Mouse (Mus musculus) embryonic facial prominence, embryonic 13.5 days (tissue): ENCODE data around the gene Med13. TPM values are rescaled to one million over a fixed set of nuclear protein-coding genes. Genes with fewer than 3 reads are reported as not detected.

ENCODE experiments used
- ATAC-seq: fragments of 200-750 bp; cut with Nextera tagmentation; 2 replicates; pipeline ENCODE4 v1.8.0; 2017; ENCODE audit warnings: low read depth; ENCODE audit not compliant: insufficient number of reproducible peaks, insufficient read depth, low FRiP score, low TSS enrichment
- H3K27ac ChIP-seq: fragments of 300-500 bp; sonication (generic); 2 replicates; pipeline ENCODE4 v1.5.1; 2015; ENCODE audit warnings: moderate library complexity, mild to moderate bottlenecking, inconsistent platforms
- H3K27me3 ChIP-seq: fragments of 300-500 bp; sonication (generic); 2 replicates; pipeline ENCODE4 v1.6.1; 2015; ENCODE audit warnings: mild to moderate bottlenecking, inconsistent platforms
- H3K36me3 ChIP-seq: fragments of 300-500 bp; sonication (generic); 2 replicates; pipeline ENCODE4 v1.6.1; 2015; ENCODE audit warnings: mild to moderate bottlenecking, inconsistent platforms
- H3K4me1 ChIP-seq: fragments of 300-500 bp; sonication (generic); 2 replicates; pipeline ENCODE4 v1.6.1; 2015; ENCODE audit warnings: inconsistent platforms
- H3K4me2 ChIP-seq: fragments of 300-500 bp; sonication (generic); 2 replicates; pipeline ENCODE4 v1.6.1; 2015; ENCODE audit warnings: moderate library complexity, mild to moderate bottlenecking, inconsistent platforms
- H3K4me3 ChIP-seq: fragments of 300-500 bp; sonication (generic); 2 replicates; pipeline ENCODE4 v1.5.1; 2015; ENCODE audit warnings: mild to moderate bottlenecking, inconsistent platforms
- H3K9ac ChIP-seq: fragments of 300-500 bp; sonication (generic); 2 replicates; pipeline ENCODE4 v1.6.1; 2015; ENCODE audit warnings: mild to moderate bottlenecking, inconsistent platforms
- H3K9me3 ChIP-seq: fragments of 300-500 bp; sonication (generic); 2 replicates; pipeline ENCODE4 v1.6.1; 2016; ENCODE audit warnings: inconsistent platforms
- WGBS: fragments of 180-500 bp; shearing (Covaris S2); methylation state at CpG from one replicate; pipeline ENCODE4 v1.1.7; 2015; ENCODE audit warnings: mixed read lengths; 5-methylcytosine and 5-hydroxymethylcytosine counted together
- polyA plus RNA-seq: library from polyadenylated mRNA; unstranded; fragments of >200 nt; fragmentation: Nextera tagmentation; extraction: Ambion mirVana; gene quantifications from 2 replicates; pipeline ENCODE4 v1.2.1, GENCODE M21; 2015

The Med13 gene
- polyA plus RNA-seq, 1 experiment from 2014 or later: 11.6 TPM

DNA sequence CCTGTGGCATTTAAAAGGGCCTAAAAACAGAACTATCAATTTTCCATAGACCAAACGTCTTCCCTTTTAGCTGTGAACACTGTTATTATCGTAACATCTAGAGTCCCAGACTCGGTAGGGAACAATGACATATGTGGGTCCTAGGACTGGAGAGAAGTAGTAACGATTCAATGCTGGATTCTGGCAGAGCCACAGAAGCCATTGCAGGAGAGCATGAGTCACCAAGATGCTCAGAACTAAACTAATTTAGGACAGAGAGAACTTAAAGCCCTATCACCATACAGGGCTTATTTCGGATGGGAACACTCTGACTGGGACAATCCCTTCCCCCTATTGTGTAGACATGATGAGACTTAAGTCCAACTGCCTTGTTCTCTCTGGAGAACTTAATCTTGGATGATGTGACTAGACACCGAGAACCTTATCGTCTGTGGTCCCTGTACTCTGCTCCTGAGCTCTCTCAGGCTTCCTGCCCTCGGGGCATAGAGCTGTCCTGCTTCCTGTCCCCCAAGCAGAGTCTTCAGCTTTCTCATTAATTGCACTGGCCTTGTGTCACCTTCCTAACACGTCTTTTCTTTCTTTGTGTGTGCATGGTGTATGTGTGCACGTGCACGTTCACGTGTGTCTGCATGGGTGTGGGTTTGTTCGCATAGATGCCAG lies 31.5 kb upstream of the Med13 start:
- Histone ChIP-seq H3K36me3 (no peaks in the 10 kb centered on the region), H3K4me2 (no peak overlapping the region), H3K4me3 (no peak overlapping the region), H3K4me1 (0 out of 2 replicates have a peak, but pooled peaks cover 5% of the 10 kb centered on the region), H3K9me3 (no peaks in the 10 kb centered on the region), H3K27ac (no peak overlapping the region), H3K9ac (no peak overlapping the region), H3K27me3 (no peaks in the 10 kb centered on the region)
- no peak for ATAC-seq
- WGBS: 73% methylated on average over 13 of the region's 13 CpGs

DNA sequence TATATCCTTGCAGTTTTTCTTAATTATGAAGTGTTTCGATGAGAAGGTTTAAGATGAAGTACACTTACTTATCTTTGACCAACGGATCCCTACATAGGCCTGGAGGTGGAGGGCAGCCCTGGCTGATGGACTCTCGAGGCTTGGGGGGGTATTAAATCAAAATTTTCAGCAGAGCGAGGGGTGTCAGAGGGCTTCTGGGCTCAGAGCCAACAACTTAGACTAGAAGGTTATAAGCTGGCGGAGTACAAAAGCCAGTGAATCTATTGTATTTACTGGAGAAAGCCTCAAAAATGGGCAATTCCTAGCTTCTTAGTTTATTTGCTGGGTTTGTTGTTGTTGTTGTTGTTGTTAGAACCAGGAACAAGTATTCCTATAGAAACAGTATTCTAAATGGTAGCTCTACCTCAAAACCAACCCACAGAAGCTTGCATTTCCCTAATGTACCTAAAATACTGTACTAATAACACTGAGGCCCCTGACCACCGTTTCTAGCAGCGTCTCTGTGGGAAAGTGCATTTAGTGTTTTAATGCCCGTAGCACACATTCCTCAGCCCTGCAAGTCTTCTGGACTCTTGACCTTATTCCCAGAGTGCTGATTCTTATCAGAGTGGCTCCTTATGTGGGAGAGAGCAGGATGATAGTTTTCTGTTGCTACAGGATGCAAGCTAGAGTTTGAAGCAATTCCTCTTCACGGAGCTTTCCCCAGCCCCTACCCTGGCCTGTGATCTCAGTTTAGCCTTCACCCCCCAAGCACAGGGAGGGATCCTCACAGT lies 29.9 kb upstream of the Med13 start:
- H3K9ac ChIP-seq: no peak overlapping the region
- no peak overlapping the region for H3K4me3 ChIP-seq
- H3K4me1 ChIP-seq: 0 out of 2 replicates have a peak, but pooled peaks cover 5% of the 10 kb centered on the region
- H3K27me3 ChIP-seq: no peaks in the 10 kb centered on the region
- H3K9me3 ChIP-seq: no peaks in the 10 kb centered on the region
- no peak overlapping the region for H3K27ac ChIP-seq
- no peak for ATAC-seq
- 43% methylated on average over 9 of the region's 9 CpGs for WGBS
- H3K4me2 ChIP-seq: no peak overlapping the region
- no peaks in the 10 kb centered on the region for H3K36me3 ChIP-seq

DNA sequence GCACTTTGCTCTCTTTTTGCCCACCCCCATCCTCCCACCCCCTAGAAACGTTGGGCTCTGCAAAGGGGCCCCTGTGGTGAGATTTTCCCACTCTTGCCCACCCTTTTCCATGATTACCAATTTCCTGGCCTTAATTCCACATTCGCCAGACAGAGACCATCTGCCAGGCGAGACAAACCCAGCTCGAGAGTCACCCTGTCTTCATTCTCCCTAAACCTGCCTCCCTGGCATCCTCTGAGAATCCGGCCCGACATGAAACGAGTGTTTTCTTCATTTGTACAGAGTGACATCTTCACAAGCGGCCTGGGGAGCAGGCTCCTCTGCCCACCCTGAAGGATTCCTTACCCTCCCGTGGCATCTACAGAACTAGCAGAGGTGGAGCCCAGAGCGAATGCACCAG lies 29.2 kb upstream of the Med13 start:
- no peak overlapping the region for H3K27ac ChIP-seq
- H3K4me3 ChIP-seq: no peak overlapping the region
- ATAC-seq: no peak
- no peaks in the 10 kb centered on the region for H3K27me3 ChIP-seq
- no peak overlapping the region for H3K9ac ChIP-seq
- WGBS: 64% methylated on average over 10 of the region's 10 CpGs
- no peaks in the 10 kb centered on the region for H3K36me3 ChIP-seq
- H3K4me1 ChIP-seq: 0 out of 2 replicates have a peak, but pooled peaks cover 5% of the 10 kb centered on the region
- no peak overlapping the region for H3K4me2 ChIP-seq
- H3K9me3 ChIP-seq: no peaks in the 10 kb centered on the region

DNA sequence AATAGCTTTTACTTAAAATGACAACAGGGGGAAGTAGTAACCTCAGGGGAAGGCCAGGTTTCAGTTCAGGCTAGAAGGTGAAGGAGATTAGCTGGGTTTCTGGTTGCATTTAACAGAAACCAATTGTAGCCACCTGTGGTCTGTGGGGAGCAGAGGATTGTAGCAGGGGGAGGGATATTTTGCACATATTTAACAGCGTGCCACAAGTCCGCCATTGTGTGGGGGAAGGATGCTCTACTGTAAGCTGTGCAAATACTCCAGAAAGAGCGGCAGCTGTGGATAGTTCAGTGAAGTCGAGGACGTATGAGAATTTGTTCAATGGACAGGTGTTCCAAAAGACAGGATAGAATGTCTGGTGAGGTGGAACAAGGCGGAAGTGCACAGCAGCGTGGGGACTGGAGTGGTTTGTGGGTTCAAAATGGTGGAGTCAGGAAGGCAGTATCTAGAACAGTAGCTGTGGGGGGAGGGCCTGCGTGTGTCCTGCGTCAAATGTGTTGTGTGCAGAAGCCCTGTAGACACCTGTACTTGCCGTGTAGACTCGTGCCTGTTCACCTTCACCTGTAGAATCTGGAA lies 28.4 kb upstream of the Med13 start:
- Histone ChIP-seq H3K9me3 (no peaks in the 10 kb centered on the region), H3K36me3 (no peaks in the 10 kb centered on the region), H3K4me3 (no peak overlapping the region), H3K9ac (no peak overlapping the region), H3K27me3 (no peaks in the 10 kb centered on the region), H3K27ac (no peak overlapping the region), H3K4me1 (0 out of 2 replicates have a peak, but pooled peaks cover 5% of the 10 kb centered on the region), H3K4me2 (no peak overlapping the region)
- 68% methylated on average over 11 of the region's 11 CpGs for WGBS
- no peak for ATAC-seq

DNA sequence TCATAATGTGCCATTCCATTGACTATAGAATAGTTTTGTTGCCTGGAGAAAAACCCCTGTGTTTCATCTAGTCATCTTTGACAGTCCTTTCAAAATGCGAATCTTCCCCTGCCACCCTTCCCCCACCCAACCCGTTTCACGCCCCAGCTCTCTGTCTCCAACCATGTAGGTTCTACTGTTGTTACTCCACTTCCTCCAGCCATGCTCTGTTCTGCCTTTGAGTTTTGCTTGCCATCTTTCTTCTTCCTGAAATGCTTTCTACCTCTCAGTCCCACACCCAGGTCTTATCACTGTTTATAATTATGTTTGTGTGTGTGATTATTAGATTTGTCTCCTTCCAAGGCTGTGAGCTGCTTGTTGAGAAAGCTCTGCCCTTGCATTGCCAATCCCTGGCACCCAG lies 26.7 kb upstream of the Med13 start:
- no peak overlapping the region for H3K9ac ChIP-seq
- H3K4me3 ChIP-seq: no peak overlapping the region
- no peak for ATAC-seq
- H3K9me3 ChIP-seq: no peaks in the 10 kb centered on the region
- H3K4me2 ChIP-seq: no peak overlapping the region
- H3K27me3 ChIP-seq: no peaks in the 10 kb centered on the region
- no peak overlapping the region for H3K27ac ChIP-seq
- H3K36me3 ChIP-seq: no peaks in the 10 kb centered on the region
- 89% methylated on average over 3 of the region's 3 CpGs for WGBS
- 0 out of 2 replicates have a peak, but pooled peaks cover 5% of the 10 kb centered on the region for H3K4me1 ChIP-seq

DNA sequence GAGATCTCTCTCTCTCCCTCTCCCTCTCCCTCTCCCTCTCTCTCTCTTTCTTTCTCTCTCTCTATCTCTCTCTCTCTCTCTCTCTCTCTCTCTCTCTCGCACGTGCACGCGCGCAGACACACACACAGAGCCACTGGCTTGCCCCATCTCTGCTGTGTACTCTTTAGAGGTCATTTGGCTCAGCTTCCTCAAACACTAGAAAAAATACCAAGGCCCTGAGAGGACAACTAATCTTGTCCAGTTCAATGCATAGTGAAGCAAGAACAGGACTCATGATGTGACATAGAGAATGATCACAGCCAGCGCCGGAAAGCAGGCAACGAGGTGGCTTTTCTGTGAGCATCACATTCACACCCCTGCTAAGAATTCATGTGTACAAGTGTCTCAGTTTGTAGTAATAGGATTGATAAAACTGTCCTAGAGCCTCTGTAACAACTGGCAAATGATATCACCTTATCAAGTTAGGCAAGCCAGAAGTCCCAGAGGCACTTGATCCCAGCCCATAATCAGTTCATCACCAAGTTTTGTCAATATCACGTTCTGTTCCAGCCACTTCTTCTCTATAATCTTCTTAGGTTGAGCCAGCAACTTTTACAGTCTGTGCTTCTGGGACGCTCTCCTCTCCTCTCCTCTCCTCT lies 25.2 kb upstream of the Med13 start:
- Histone ChIP-seq H3K9me3 (no peaks in the 10 kb centered on the region), H3K4me1 (0 out of 2 replicates have a peak, but pooled peaks cover 5% of the 10 kb centered on the region), H3K4me2 (no peak overlapping the region), H3K36me3 (no peaks in the 10 kb centered on the region), H3K27ac (no peak overlapping the region), H3K4me3 (no peak overlapping the region), H3K27me3 (no peaks in the 10 kb centered on the region), H3K9ac (no peak overlapping the region)
- 90% methylated on average over 10 of the region's 10 CpGs for WGBS
- ATAC-seq: no peak

DNA sequence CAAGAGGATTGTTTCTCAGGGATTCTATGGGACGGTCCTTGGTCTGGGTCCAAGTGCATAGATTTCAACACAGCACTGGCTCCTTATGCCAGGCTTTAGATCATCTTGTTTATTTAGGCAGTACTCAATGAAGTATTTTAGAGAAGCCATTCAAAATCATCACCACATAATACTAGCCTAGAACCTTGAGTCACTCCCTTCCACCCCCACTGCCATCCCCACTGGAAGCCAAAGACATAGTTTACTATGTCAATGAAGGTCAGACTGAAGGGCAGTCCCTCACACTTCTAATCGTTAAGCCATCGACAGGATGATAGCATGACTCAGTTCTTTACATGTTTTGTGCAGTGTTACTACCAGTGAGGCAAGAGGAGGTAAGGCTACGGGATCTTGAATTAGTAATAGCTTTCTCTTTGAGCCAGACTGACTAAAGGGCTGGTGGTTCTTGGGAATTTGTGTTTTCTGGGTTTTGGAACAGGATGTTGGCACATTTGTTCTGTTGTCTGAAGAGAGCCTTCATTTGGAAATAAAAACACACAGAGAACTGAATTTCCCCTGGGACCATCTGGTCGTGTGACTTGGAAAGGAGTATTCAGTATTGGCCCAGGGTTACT lies 24.2 kb upstream of the Med13 start:
- no peaks in the 10 kb centered on the region for H3K9me3 ChIP-seq
- H3K4me2 ChIP-seq: no peak overlapping the region
- no peak for ATAC-seq
- no peak overlapping the region for H3K27ac ChIP-seq
- H3K4me3 ChIP-seq: no peak overlapping the region
- H3K27me3 ChIP-seq: no peaks in the 10 kb centered on the region
- H3K4me1 ChIP-seq: 0 out of 2 replicates have a peak, but pooled peaks cover under 1% of the 10 kb centered on the region
- H3K36me3 ChIP-seq: no peaks in the 10 kb centered on the region
- WGBS: 75% methylated on average over 5 of the region's 5 CpGs
- H3K9ac ChIP-seq: no peak overlapping the region

DNA sequence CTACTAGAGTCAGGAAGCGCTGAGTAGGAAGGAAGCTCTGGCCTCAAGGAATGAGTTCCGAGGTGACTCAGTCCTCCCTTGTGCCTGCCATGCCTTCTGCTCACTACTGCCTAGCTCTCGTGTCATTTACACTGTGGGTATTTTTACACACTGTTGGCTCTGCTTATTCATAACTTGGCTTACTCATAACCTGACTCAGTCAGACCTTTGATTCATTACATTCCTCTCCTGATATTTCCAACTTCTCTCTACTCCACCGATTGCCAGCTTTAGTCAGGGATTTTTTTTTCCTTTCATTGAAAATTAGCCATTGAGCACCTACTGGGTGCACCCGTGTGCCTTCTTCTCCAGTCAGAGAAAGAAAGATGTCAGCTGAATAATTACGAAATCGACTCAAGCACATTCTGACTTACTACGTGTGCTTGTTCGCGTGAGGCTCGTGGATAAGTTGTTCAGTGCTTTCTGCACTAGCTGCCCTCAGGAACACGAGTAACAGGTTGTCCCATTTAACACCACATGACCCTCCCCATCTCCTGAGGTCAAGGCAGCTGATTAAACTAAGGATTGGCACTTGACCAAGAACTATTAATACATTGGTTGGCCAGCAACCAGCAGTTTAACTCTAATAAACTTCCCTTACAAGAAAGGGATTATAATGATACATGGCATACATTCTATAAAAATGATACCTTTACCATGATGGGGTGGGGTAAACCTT lies 23.3 kb upstream of the Med13 start:
- ATAC-seq: no peak

DNA sequence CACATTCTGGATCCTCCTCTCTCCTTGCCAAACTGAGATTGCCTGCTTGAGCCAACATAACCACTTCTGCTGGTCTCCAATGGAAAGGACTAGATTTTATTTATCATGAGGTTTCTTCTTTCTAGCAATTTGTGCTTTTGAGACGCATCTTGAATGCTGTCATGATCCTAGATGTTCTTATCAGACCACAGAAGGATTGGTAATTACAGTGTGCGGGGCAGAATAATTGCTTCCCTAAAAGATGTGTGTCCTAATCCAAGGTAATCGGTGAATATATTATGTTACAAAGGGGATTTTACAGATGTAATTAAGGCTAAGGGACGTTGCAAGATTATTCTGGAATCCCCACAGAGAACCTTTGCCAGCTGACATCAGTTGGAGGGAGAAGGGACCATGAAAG lies 21.6 kb upstream of the Med13 start:
- 31% methylated on average over 4 of the region's 4 CpGs for WGBS
- no peak overlapping the region for H3K4me2 ChIP-seq

More for the DNA sequence above, 23.3 kb upstream of the Med13 start:
- WGBS: 85% methylated on average over 12 of the region's 12 CpGs
- H3K4me1 ChIP-seq: no peaks in the 10 kb centered on the region
- no peaks in the 10 kb centered on the region for H3K9me3 ChIP-seq
- H3K4me3 ChIP-seq: no peak overlapping the region
- H3K36me3 ChIP-seq: no peaks in the 10 kb centered on the region
- H3K27me3 ChIP-seq: no peaks in the 10 kb centered on the region
- H3K9ac ChIP-seq: no peak overlapping the region
- H3K4me2 ChIP-seq: no peak overlapping the region
- H3K27ac ChIP-seq: no peak overlapping the region

DNA sequence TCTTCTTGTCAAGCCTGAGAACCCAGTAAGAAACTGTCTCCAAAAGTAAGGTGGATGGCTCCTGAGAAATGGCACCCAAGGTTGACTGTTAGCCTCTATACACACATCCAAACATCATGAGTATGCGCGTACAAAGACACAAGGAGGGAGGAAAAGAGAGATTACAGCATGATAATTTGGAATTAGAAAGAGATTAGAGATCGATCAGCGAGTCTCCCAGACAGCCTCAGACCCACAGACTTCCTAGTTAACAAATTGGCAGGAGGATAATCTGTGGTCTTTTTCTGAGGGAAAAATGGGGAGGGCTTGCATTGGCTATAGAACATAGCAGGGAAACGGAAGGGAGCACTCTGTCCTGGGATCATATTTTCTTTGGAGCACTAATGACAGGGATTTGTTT lies 20.4 kb upstream of the Med13 start:
- Histone ChIP-seq H3K9ac (no peak overlapping the region), H3K4me1 (no peaks in the 10 kb centered on the region), H3K4me2 (no peak overlapping the region), H3K27ac (no peak overlapping the region), H3K36me3 (no peaks in the 10 kb centered on the region), H3K27me3 (no peaks in the 10 kb centered on the region), H3K9me3 (no peaks in the 10 kb centered on the region), H3K4me3 (no peak overlapping the region)
- no peak for ATAC-seq
- 87% methylated on average over 5 of the region's 5 CpGs for WGBS

More for the DNA sequence above, 21.6 kb upstream of the Med13 start:
- no peak overlapping the region for H3K9ac ChIP-seq
- no peaks in the 10 kb centered on the region for H3K4me1 ChIP-seq
- H3K9me3 ChIP-seq: no peaks in the 10 kb centered on the region
- no peaks in the 10 kb centered on the region for H3K27me3 ChIP-seq
- no peaks in the 10 kb centered on the region for H3K36me3 ChIP-seq
- H3K4me3 ChIP-seq: no peak overlapping the region
- no peak overlapping the region for H3K27ac ChIP-seq
- no peak for ATAC-seq

DNA sequence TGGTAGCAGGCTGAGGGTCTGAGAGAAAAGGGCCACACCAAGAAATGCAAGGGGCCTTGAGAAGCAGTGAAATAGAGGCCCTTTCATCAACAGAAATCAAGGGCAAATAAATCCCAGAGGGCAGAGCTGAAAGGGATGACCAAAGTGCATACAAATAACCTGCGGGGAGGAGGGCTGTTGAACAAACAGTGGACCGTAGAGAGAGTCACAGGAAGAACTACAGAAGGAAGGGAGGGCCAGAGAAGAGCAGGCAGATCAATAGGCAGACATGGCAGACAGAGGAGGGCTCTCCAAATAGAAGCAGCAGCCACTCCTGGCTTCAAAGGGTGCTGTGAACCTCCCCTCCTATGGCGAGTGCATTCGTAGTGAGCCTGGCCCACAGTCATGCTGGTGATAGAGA lies 19.3 kb upstream of the Med13 start:
- no peaks in the 10 kb centered on the region for H3K36me3 ChIP-seq
- no peak overlapping the region for H3K4me3 ChIP-seq
- H3K27me3 ChIP-seq: no peaks in the 10 kb centered on the region
- no peak overlapping the region for H3K9ac ChIP-seq
- no peak for ATAC-seq
- 82% methylated on average over 4 of the region's 4 CpGs for WGBS
- H3K27ac ChIP-seq: no peak overlapping the region
- no peaks in the 10 kb centered on the region for H3K9me3 ChIP-seq
- no peak overlapping the region for H3K4me2 ChIP-seq
- no peaks in the 10 kb centered on the region for H3K4me1 ChIP-seq
